Mouse (Mus musculus) MEL (cell line): Measurements from ENCODE around the gene Pycr1. TPM values are rescaled to one million over a fixed set of nuclear protein-coding genes. Genes with fewer than 3 reads are reported as not detected.

Source experiments
- DNase-seq: peaks from one replicate; pipeline ENCODE4 v3.0.0; 2011; ENCODE audit warnings: low read depth, low spot score
- H3K27ac ChIP-seq: 2 replicates; pipeline ENCODE4 v1.5.1; 2012; ENCODE audit warnings: low read depth, mild to moderate bottlenecking, control low read depth, low read length, moderate library complexity; ENCODE audit not compliant: control insufficient read depth
- H3K27me3 ChIP-seq, 2 experiments: fragments of 150-350 bp in 1 of 2; sonication (generic) in 1 of 2; 2 replicates each; pipeline ENCODE4 v1.6.1; 2012; ENCODE audit warnings: low read length in 2 of 2, mild to moderate bottlenecking in 2 of 2, improper control_type of control experiment in 1 of 2, moderate library complexity in 1 of 2; ENCODE audit not compliant: insufficient read depth in 2 of 2, control insufficient read depth in 1 of 2
- H3K36me3 ChIP-seq, 2 experiments: 2 replicates each; pipeline ENCODE4 v1.6.1; 2012 to 2014; ENCODE audit warnings: low read length in 2 of 2, improper control_type of control experiment in 1 of 2, inconsistent platforms in 1 of 2, mild to moderate bottlenecking in 1 of 2; ENCODE audit not compliant: insufficient read depth in 2 of 2, control insufficient read depth in 1 of 2
- H3K4me1 ChIP-seq, 2 experiments: fragments of 150-350 bp in 1 of 2; sonication (generic) in 1 of 2; 2 replicates each; pipeline ENCODE4 v1.6.1; 2012; ENCODE audit warnings: low read length in 2 of 2, improper control_type of control experiment in 1 of 2, mild to moderate bottlenecking in 1 of 2; ENCODE audit not compliant: insufficient read depth in 2 of 2, control insufficient read depth in 1 of 2
- H3K4me3 ChIP-seq, 2 experiments: fragments of 150-350 bp in 1 of 2; sonication (generic) in 1 of 2; 2 replicates each; pipeline ENCODE4 v1.5.1; 2012; ENCODE audit warnings: low read depth in 2 of 2, low read length in 2 of 2, mild to moderate bottlenecking in 2 of 2, moderate library complexity in 2 of 2, control low read depth in 1 of 2, improper control_type of control experiment in 1 of 2; ENCODE audit not compliant: control insufficient read depth in 1 of 2, insufficient read depth in 1 of 2
- H3K79me2 ChIP-seq: 2 replicates; pipeline ENCODE4 v1.6.1; 2012; ENCODE audit warnings: mild to moderate bottlenecking, low read length, moderate library complexity; ENCODE audit not compliant: control insufficient read depth, poor library complexity, insufficient read depth
- H3K9ac ChIP-seq: 2 replicates; pipeline ENCODE4 v1.6.1; 2012; ENCODE audit warnings: low read depth, mild to moderate bottlenecking, control low read depth, low read length, moderate library complexity; ENCODE audit not compliant: control insufficient read depth, poor library complexity, severe bottlenecking
- H3K9me3 ChIP-seq: fragments of 150-350 bp; sonication (generic); replicated peaks from 2 replicates; pipeline ENCODE4 v1.6.1; 2012; ENCODE audit warnings: mild to moderate bottlenecking, low read length, improper control_type of control experiment, moderate library complexity; ENCODE audit not compliant: insufficient read depth
- E2F4 ChIP-seq: IDR thresholded peaks from 2 replicates; pipeline ENCODE4 v1.6.1; 2011; ENCODE audit warnings: low read depth, low read length, improper control_type of control experiment, borderline replicate concordance
- EP300 ChIP-seq, 2 experiments: IDR thresholded peaks; 2 replicates each; pipeline ENCODE4 v1.6.1; 2011; ENCODE audit warnings: improper control_type of control experiment in 2 of 2, low read length in 2 of 2, low read depth in 1 of 2, mild to moderate bottlenecking in 1 of 2
- ETS1 ChIP-seq: IDR thresholded peaks from 2 replicates; pipeline ENCODE4 v1.6.1; 2012; ENCODE audit warnings: low read depth, mild to moderate bottlenecking, inconsistent platforms, low read length, improper control_type of control experiment, moderate library complexity
- GABPA ChIP-seq: IDR thresholded peaks from 2 replicates; pipeline ENCODE4 v1.6.1; 2012; ENCODE audit warnings: low read depth, mild to moderate bottlenecking, inconsistent platforms, low read length, improper control_type of control experiment, moderate library complexity
- KAT2A ChIP-seq: conservative IDR thresholded peaks from 2 replicates; pipeline ENCODE4 v1.6.1; 2012; ENCODE audit warnings: low read depth, low read length, improper control_type of control experiment, inconsistent platforms
- MAFK ChIP-seq: IDR thresholded peaks from 2 replicates; pipeline ENCODE4 v1.6.1; 2011; ENCODE audit warnings: low read depth, mild to moderate bottlenecking, low read length, improper control_type of control experiment, borderline replicate concordance
- MAX ChIP-seq: IDR thresholded peaks from 2 replicates; pipeline ENCODE4 v1.6.1; 2011; ENCODE audit warnings: low read length, improper control_type of control experiment
- MAZ ChIP-seq: IDR thresholded peaks from 2 replicates; pipeline ENCODE4 v1.6.1; 2012; ENCODE audit warnings: low read depth, mild to moderate bottlenecking, inconsistent platforms, low read length, improper control_type of control experiment
- MXI1 ChIP-seq: IDR thresholded peaks from 2 replicates; pipeline ENCODE4 v1.6.1; 2011; ENCODE audit warnings: mild to moderate bottlenecking, low read depth, low read length, improper control_type of control experiment
- MYB ChIP-seq: IDR thresholded peaks from 2 replicates; pipeline ENCODE4 v1.6.1; 2011; ENCODE audit warnings: mild to moderate bottlenecking, low read depth, low read length, improper control_type of control experiment
- MYC ChIP-seq: IDR thresholded peaks from 2 replicates; pipeline ENCODE4 v1.6.1; 2011; ENCODE audit warnings: low read depth, mild to moderate bottlenecking, low read length, improper control_type of control experiment, moderate library complexity
- NRF1 ChIP-seq: IDR thresholded peaks from 2 replicates; pipeline ENCODE4 v1.6.1; 2014; ENCODE audit warnings: low read depth, mild to moderate bottlenecking, inconsistent platforms, low read length, improper control_type of control experiment, moderate library complexity; ENCODE audit not compliant: poor library complexity, insufficient read depth, severe bottlenecking
- POLR2A ChIP-seq, 2 experiments: IDR thresholded peaks; 2 replicates each; pipeline ENCODE4 v1.6.1; 2011 to 2012; ENCODE audit warnings: low read length in 2 of 2, mild to moderate bottlenecking in 2 of 2, control low read depth in 1 of 2, improper control_type of control experiment in 1 of 2, low read depth in 1 of 2, moderate library complexity in 1 of 2; ENCODE audit not compliant: control insufficient read depth in 1 of 2, insufficient read depth in 1 of 2, poor library complexity in 1 of 2
- RAD21 ChIP-seq: IDR thresholded peaks from 2 replicates; pipeline ENCODE4 v1.6.1; 2011; ENCODE audit warnings: mild to moderate bottlenecking, low read depth, low read length, improper control_type of control experiment
- SIN3A ChIP-seq: IDR thresholded peaks from 2 replicates; pipeline ENCODE4 v1.6.1; 2012; ENCODE audit warnings: low read length, improper control_type of control experiment, inconsistent platforms
- TBP ChIP-seq: IDR thresholded peaks from 2 replicates; pipeline ENCODE4 v1.8.0; 2011; ENCODE audit warnings: low read depth, low read length, improper control_type of control experiment
- UBTF ChIP-seq: IDR thresholded peaks from 2 replicates; pipeline ENCODE4 v1.6.1; 2012; ENCODE audit warnings: low read depth, mild to moderate bottlenecking, inconsistent platforms, low read length, improper control_type of control experiment, moderate library complexity, borderline replicate concordance; ENCODE audit not compliant: insufficient read depth
- USF1 ChIP-seq: IDR thresholded peaks from 2 replicates; pipeline ENCODE4 v1.6.1; 2014; ENCODE audit warnings: low read depth, mild to moderate bottlenecking, inconsistent platforms, low read length, improper control_type of control experiment, moderate library complexity
- USF2 ChIP-seq, 2 experiments: IDR thresholded peaks; 2 replicates each; pipeline ENCODE4 v1.6.1; 2011 to 2012; ENCODE audit warnings: improper control_type of control experiment in 2 of 2, low read length in 2 of 2, borderline replicate concordance in 1 of 2, inconsistent platforms in 1 of 2, low read depth in 1 of 2, mild to moderate bottlenecking in 1 of 2; ENCODE audit not compliant: insufficient read depth in 1 of 2
- ZC3H11A ChIP-seq: IDR thresholded peaks from 2 replicates; pipeline ENCODE4 v1.6.1; 2012; ENCODE audit warnings: low read depth, mild to moderate bottlenecking, inconsistent platforms, low read length, improper control_type of control experiment
- ZMIZ1 ChIP-seq: IDR thresholded peaks from 2 replicates; pipeline ENCODE4 v1.6.1; 2012; ENCODE audit warnings: low read depth, mild to moderate bottlenecking, inconsistent platforms, low read length, improper control_type of control experiment, moderate library complexity
- ZNF384 ChIP-seq: IDR thresholded peaks from 2 replicates; pipeline ENCODE4 v1.6.1; 2012; ENCODE audit warnings: low read depth, mild to moderate bottlenecking, inconsistent platforms, low read length, improper control_type of control experiment
- polyA plus RNA-seq, 2 experiments: library from polyadenylated mRNA; stranded (reverse) in 1 of 2; unstranded in 1 of 2; fragments of >175 nt in 1 of 2; fragments of >200 nt in 1 of 2; gene quantifications; 2 replicates each; pipeline versions ENCODE4 v1.2.1 to v1.2.4; 2012; ENCODE audit warnings: low replicate concordance in 2 of 2, low read depth in 1 of 2; ENCODE audit not compliant: insufficient read length in 2 of 2, insufficient read depth in 1 of 2, missing spikeins in 1 of 2
- total RNA-seq: library from RNA; depleted of rRNA; stranded (reverse); fragments of 300-350 nt; gene quantifications from 2 replicates; pipeline ENCODE4 v1.2.3, GENCODE M21; 2012

The Pycr1 gene
- total and polyA plus RNA-seq, 3 experiments = 2.6 to 15.3 TPM; not detected in 1

GRCm38 (mm10) chr11:120600716-120601115, 42.9 kb downstream of the Pycr1 start:
- Histone ChIP-seq H3K79me2 (peaks cover 40% of the 10 kb centered on the region), H3K4me3 (no peak overlapping the region), H3K27me3 (no peaks in the 10 kb centered on the region), H3K9me3 (no peaks in the 10 kb centered on the region), H3K27ac (no peak overlapping the region), H3K4me1 (peaks cover 5 to 28% of the 10 kb centered on the region in 2 experiments), H3K36me3 (peaks cover 24 to 35% of the 10 kb centered on the region in 2 experiments), H3K9ac (no peak overlapping the region)
- TF ChIP-seq MAZ = no peak
- 0 out of 4 replicates have a peak, but pooled peaks of 1 of the 2 experiments have one; percentile 6 for TF ChIP-seq POLR2A (IDR thresholded peaks at IDR 0.05; ENCODE audit: control insufficient read depth in 1 of 2, insufficient read depth in 1 of 2, low read depth in 1 of 2, low read length in 2 of 2, poor library complexity in 1 of 2)
- no peak for DNase-seq

DNA sequence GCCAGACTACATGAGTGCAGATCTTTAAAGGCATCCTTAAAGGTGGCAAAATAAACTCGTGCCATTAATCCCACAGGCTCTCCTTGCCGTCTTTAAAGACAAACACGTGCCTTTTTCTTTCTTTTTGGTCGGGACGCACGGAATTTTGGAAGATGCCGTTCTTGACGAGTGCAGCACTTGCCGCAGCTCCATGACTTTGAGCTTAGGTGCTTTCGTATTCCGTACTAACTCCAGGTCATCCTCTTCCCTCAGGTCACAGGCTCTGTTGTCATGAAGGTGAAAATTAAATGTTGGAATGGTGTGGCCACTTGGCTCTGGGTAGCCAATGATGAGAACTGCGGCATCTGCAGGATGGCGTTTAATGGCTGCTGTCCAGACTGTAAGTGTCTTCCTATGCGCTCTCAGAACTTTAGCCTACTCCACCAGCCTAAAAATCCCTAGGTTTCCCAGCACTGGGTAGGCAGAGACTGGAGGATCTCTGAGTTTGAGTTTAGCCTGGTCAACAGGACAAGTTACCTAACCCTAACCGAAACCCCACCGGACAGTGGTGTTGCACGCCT, 44.5 kb downstream of the Pycr1 start:
- Histone ChIP-seq H3K79me2 (peaks cover 54% of the 10 kb centered on the region), H3K27me3 (no peaks in the 10 kb centered on the region), H3K27ac (peak overlapping the region; percentile 92), H3K36me3 (peaks cover 36 to 47% of the 10 kb centered on the region in 2 experiments), H3K9ac (peak overlapping the region; percentile 93), H3K4me1 (peaks cover 5 to 37% of the 10 kb centered on the region in 2 experiments), H3K4me3 (peak overlapping the region; percentile 63 to 89), H3K9me3 (no peaks in the 10 kb centered on the region)
- no peak for TF ChIP-seq GABPA
- TF ChIP-seq MXI1 = no peak; the same call in 1 of the 2 replicates
- TF ChIP-seq ZC3H11A = no peak
- no peak for DNase-seq

DNA sequence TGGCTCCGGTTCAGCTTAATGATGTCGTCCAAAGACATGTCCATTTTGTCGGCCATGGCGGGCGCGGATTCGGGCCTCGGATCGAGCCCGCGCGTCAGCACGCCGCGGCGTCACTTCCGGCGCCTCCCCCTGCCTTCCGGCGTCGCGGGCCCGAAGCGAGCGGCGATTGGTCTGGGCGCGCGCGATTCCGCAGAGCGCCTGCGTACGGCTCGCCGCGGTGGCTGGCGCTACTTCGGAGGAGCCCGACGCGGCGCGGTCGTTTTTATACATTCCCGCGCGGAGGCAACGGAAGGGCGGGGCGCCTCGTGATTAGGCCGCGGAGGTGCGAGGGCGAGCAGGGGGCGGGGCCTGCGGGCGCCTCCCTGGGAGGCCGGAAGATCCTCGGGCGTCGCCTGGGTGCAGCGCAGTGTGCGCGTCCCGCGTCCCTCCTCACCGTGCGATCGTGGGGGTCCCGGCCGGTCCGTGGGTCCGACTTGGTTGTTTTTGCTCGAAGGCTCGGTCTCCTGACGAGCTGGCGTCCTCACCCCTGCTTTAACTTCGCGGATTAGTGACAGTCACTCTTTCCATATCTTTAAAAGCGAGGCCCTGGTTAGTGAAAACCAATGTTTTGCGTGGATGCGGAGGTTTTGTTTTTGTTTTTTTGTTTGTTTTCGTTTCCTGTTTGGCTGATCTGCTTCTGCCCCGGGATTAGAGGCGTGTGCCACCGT, 45.1 kb downstream of the Pycr1 start, which contains the start of the genes Alyref and Anapc11:
Alyref (minus strand) TSS at position 83 of the 707 bp plus-strand sequence.
Anapc11 (plus strand) TSS at position 139 of the 707 bp plus-strand sequence.
- peaks cover 5 to 39% of the 10 kb centered on the region in 2 experiments for H3K4me1 ChIP-seq
- H3K36me3 ChIP-seq = peaks cover 39 to 52% of the 10 kb centered on the region in 2 experiments
- peak; percentile 99 for DNase-seq
- H3K9me3 ChIP-seq = no peaks in the 10 kb centered on the region
- peak within 1 kb of the TSS; percentile 99 for H3K9ac ChIP-seq
- H3K27me3 ChIP-seq = no peaks in the 10 kb centered on the region
- peaks cover 59% of the 10 kb centered on the region for H3K79me2 ChIP-seq
- peak within 1 kb of the TSS; percentile 92 for H3K27ac ChIP-seq
- H3K4me3 ChIP-seq = peak within 1 kb of the TSS; percentile 89 to 95
- TF ChIP-seq GABPA (no peak), UBTF (no peak), USF2 (IDR thresholded peaks at IDR 0.05; ENCODE audit: borderline replicate concordance in 1 of 2, insufficient read depth in 1 of 2, low read depth in 1 of 2, low read length in 2 of 2) (no peak), ETS1 (peak; percentile 76; the same call in 1 of the 2 replicates), SIN3A (peak; percentile 66), MAX (peak; percentile 99), E2F4 (peak; percentile 88; the same call in 1 of the 2 replicates), MYB (peak; percentile 73), MXI1 (peak; percentile 69), RAD21 (no peak), MYC (no peak; the same call in none of the 2 replicates), ZNF384 (no peak), USF1 (peak; percentile 79), KAT2A (peak; percentile 81), TBP (peak; percentile 77; the same call in 1 of the 2 replicates), MAFK (no peak), ZMIZ1 (peak; percentile 96), POLR2A (IDR thresholded peaks at IDR 0.05; ENCODE audit: control insufficient read depth in 1 of 2, insufficient read depth in 1 of 2, low read depth in 1 of 2, low read length in 2 of 2, poor library complexity in 1 of 2) (peak; percentile 91 to 97), NRF1 (peak; percentile 97), EP300 (IDR thresholded peaks at IDR 0.05; ENCODE audit: low read depth in 1 of 2, low read length in 2 of 2) (peak in 1 of 2 experiments; percentile 62; a peak in 2 of 4 replicates)
